Mouse (Mus musculus) thymus, postnatal 14 days (tissue): ENCODE results near the gene Faah.
A peak's percentile ranks its signal among the peaks of the same experiment; 100 is the strongest.

Experiments
- DNase-seq: peaks from one replicate; pipeline ENCODE4 v3.0.0; 2021

Gene Faah

DNA sequence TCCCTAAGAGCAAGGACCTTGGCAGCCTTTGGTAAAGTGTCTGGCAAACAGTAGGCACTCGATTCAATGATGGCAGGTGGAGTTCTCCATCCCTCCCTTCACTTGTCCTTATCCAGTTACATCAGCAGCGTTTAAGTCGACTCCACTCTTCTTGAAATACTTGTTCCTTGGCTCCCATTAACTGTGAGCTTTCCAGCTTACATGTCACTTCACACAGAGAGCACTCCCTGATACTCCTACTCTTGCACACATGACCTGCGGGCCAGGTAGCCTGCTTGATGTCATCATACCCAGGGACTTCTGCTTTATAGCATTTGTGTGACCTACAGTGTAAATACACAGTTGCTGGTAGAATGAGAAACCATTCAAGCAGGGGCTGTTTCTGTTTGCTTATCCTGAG, 21.0 kb downstream of the Faah start:
- no peak for DNase-seq

DNA sequence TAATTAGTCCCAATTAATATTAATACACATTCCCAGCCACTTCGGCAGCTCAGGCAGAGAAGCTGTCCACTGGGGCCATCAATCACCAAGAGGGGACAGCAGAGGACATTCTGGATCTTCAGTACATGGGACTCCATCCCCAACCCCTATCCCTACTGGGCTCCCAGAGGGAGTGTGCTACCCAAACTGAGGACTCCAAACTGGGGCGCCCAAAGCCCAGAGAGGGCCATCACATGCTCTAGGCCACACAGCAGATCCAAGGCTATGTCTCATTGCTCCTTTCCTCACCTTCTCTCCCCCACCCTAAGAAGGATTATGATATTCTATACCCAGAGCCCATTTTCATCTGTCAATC, 22.4 kb downstream of the Faah start:
- no peak for DNase-seq

DNA sequence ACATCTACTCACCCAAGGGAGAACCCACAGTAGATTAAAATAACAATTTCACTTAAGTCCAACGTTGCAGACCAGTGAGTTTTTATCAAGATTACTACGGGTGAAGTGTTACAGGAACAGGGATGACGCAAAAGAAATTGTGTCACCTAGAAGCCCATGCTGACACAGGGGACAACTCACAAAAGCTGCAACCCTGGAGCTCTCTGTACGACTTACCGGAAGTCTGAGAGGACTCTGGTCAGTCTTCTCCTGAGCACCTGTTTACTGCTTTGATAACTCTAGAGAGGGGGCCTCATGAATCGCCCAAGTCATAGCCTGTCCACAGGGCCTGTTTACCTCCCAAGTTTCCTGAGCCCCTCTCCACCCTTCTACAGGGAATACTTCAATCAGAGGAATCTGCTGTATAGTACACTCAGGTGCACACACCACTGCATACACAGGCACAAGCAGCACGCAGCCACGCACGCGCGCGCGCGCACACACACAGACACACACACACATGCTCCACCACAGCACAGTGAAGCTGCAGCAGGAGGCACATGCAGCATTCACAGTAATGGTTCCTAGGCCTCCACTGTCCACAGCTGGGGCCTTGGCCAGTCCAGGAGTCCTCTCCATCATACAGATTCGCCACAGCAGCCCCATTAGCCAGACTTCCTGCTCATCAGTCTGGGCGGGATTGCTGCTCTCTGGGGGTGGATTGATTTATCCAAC, 22.9 kb downstream of the Faah start:
- no peak for DNase-seq

DNA sequence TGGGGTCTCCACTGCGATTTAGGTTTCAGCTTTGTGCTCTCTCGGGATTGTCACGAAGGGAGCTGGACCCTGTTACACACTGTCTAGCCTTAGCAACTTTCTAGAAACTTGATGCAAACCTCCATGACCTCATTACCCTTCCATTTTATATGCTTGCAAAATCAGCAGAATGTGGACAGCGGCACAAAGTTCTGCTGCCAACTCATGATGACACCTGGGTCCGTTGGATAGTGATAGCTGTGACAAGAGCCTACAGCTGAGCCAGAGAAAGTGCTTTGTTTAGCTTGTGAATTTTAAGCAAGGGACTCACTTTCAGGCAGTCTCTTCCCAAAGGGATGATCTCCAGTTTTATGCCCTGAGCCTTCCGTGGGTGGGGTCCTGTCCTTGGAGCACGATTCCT, 28.3 kb downstream of the Faah start:
- DNase-seq = no peak

DNA sequence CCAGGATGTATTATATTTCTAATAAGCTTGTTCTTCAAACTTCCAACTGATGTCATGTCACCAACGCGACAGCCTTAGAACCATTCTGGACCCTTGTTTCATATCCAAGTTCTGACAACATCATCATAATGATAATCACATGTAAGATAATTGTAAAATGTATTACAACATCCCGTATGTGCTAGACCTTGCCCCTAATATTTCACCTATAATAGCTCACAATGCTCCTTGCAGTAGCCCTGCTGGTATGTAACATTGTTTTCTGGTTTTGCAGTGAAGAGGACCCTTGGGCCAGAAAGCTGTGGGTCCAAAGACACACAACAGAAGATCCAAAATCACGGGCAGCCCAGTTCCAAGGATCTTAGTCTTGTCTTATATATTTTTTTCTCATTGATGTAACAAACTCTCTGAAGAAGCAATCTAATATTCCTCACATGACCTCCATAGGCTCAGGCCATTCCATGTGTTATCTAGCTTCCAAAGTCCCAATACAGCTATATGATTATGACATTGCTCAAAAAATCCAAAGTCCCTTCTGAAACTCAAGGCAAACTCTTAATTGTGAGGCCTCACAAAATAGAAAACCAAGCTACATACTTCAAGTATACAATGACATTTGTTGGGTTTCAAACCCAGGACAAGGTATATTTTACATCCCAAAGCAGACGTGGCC, 29.7 kb downstream of the Faah start:
- DNase-seq = no peak

DNA sequence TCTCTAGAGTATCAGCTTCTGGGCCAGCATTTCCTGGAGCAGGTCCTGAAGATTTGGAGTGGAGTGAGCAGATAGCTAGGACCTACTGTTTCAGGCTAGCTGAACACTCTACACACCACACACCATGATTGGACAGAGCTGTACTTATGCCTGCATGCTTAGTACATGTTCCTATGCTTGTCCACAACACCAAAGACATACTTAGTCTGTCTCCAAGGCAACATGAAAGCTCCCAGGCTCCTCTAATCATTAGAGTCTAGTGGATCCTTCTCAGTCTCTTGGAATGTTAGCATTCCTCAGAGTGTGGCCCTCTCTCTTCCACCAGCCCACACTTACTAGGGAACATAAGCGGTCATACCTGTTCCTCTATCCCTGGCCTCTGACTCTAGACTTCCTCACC, 30.3 kb downstream of the Faah start:
- DNase-seq = no peak

DNA sequence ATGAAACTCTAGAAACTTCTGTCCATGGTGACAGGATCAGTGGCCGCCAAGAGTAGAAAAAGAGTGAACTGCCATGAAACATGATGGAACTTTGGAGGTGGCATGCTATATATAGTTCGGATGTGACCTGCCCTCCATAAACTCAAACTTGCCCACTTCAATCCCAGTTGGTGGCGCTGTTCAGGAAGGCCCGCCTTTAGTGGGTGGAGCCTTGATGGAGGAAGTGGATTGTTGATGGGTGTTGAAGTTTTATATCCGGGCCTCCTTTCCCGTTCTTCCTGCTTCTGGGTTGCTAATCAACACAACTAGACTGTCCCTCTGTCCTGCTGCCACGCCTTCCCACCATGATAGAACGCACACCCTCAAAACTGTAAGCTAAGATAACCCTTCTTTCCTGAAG, 32.8 kb downstream of the Faah start:
- peak; percentile 16 for DNase-seq

DNA sequence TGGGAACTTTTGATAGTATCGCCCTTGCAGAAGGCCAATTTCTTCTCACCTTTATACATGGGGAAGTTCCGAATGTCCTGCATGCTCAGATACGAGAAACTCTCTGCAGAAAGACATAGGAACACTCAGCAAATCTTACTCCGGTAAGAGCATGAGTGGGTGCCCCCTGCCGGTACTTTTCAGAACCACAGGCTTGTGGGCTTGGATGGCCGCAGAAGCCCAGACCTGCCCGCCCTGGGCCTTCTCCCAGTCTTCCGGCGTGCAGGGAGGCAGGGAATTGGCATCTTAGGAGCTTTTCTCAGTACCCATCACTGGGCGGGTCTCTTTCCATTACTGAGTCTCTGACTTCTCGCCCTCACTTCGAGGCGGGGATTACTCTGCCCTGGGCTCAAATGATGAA, 33.6 kb downstream of the Faah start:
- DNase-seq = peak; percentile 78

DNA sequence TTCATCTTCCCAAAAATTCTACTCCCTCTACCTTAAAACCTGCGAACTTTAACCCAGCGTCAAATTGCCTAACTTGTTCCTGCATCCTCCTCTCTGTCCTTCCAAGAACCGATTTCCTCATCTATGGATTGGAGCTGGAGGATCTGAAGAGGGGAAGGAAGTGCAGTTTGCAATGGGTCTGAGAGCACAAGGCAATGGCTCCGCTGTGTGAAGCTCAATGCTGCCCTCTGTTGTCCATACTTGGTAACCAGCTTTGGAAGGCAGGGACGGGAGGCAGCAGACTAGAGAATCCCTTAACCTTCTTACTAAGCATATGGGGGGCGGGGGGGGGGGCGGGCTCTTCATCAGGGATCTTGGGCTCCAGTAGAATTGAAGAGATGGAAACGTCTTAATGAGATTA, 37.0 kb downstream of the Faah start:
- peak; percentile 67 for DNase-seq

DNA sequence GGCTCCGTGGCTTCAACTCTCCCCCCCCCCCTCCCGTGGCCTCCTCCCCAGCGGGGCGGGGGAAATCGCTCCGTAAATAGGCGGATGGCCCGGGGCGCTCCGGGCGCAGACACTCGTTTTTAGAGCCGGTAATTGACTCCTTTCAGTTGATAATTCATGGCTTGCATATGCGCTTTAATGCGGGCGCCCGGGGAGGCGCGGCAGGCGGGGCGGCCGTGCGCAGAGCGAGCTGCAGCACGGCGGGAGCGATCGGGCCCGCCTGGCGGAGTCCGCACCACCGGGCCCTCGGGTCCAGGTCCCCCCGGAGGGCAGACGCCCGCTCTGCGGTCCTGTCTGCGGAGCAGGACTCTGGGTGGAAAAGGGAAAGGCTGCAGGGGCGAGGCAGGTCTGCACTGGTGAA, 38.3 kb downstream of the Faah start:
- DNase-seq = no peak

DNA sequence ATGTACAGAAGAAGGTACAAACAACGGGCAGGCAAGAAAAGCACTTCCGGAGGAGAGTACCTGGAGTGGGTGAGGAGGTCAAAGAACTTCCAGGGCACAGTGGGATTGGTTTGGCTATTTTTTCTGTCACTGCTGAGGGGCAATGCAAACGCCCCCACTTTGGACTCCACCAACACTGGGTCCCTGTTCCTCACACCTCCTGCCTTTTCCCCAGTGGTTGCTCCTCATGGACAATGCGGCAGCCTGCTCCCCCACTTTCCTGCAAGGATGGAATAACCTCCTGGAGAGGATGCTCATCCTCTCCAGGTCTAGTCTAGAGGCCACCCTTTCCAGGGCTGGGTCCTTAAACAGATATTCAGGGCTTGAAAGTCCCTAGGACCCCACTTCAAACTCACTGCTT, 38.8 kb downstream of the Faah start:
- DNase-seq = no peak

DNA sequence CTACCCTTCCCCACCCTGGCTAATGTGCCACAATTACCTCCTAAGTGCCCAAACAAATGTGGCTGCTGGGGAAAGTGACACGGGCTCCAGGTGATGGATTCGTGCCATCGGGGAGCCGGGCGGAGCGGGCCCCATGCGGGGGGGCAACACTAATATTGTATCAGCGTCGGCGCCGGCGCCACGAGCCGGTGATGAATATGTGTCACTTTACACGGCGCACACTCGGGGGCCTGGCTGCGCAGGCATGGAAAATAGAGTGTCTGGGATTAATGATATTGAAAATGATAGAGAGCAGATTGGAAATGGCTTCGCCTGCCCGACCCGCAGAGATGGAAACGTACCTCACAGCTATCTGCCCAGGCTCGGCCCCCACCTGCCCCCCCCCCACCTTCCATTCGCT, 45.2 kb downstream of the Faah start:
- no peak for DNase-seq

DNA sequence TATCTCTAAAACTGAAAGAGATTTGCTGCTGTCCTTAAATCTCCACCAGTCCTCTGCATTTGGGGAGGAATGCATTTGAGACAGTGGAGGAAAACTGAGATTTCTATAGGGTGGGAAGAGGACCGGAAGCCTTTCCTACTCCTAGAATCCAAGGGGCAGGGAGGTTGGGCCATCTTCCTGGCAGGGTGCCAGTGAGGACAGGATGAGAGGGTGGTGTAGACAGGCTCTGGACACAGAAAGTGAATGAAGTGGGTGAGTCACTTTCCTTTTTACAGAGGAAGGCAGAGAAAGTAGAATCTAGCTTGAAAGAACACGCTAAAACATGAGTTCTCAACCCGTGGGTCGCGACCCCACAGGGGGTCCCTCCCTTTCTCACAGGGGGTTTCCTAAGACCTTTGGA, 53.3 kb downstream of the Faah start:
- DNase-seq = no peak

DNA sequence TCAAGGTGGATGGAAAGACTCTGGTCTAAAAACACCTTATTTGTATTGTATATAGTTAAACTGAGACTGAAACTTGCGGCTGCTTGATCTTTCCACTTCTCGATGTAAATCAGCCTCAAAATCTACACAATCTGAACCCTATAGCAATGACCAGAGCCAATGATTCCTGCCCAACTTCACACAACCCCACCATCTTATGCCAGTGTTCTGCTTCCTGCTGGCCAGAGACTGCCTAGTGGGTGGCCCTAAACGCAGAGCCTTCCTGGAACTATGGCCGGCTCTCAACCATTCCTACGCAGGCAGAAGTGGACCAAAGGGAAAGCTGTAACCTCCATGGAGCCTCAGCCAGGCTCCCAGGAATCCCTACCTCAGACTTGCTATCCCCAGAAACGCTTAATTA, 54.0 kb downstream of the Faah start:
- no peak for DNase-seq

DNA sequence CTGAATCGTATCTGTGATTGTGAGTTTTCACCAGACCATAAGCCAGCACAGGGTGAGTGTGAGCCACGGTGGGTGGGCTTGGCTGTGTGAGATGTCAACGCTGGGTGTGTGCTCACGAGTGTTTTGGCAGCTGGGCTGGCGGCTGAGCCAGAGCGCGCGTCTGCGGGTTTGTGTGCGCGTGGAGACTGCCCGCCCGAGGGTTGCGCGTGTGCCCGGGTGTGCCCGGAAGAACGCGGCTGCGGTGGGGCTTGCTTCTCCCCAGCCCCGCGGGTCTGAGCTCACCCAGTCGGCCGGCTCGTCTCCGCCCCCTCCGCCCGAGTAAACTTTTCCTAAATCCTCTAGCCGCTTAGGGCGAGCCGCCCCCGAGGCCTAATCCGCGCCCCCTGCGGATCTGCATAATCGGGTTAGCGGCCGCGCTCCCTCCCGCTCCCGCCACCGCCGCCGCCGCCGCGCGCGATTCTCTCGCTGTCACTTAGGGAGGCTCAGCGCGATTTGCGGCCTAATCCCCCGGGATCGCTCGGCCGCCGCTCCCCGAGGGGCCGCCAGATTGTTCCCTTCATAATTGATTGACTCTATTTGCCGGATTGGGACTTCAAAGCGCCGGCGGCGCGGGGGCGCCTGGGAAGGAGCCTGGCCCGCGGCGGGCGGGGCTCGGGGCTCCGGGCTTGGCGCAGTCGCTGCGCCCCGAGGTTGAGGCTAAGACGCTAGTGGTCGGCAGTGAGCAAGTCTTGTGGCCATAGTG, 54.9 kb downstream of the Faah start:
- DNase-seq = peak; percentile 16

DNA sequence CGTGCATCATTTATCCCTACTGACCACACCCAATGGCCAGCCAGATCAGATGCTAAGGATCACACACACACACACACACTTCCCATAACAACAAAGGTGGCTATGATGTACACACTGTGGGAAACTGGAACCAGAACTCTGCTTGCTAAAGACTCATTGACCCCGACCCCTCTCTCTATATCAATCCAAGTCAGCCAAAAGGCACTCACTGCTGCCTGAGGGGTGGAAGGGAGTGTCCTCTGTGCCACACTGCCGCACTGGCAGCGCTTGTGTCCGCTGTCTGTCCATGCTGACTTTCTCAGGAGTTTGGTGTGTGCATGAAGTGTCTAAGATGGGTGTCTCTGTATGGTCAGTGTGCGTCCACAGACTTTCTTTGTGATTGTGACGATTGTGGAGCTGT, 55.7 kb downstream of the Faah start:
- no peak for DNase-seq

DNA sequence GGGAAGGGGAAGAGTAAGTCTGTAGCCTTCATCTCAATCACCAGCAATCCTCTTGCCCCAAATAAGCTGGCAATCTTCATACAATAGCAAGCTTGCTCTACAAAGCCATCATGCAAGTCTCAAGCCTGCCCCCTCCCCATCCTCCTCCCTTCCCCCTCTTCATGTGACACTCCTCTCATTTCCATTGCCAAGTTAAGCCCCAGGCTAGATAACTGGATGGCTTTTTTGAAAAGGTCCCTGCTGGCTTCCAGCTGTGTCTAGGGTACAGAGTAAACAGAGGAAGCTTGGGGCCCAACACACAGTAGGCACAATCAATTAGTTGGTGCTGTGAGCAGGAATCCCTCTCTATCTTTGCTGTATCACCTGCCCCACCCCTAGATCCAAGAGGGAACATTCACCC, 58.2 kb downstream of the Faah start:
- no peak for DNase-seq

DNA sequence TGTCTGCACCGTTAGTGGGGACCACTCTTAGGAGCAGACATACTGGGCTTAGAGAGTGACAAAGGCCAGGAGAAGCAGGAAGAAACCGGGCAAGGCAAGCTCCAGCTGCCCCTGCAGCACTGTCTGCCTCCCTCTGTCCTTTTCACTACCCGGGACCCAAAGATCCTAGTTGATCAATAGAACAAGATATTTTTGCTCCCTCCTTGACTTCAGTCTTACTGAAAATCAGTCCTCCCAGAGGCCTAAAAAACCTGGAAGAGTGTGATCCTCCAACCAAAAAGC, 62.3 kb downstream of the Faah start:
- no peak for DNase-seq

DNA sequence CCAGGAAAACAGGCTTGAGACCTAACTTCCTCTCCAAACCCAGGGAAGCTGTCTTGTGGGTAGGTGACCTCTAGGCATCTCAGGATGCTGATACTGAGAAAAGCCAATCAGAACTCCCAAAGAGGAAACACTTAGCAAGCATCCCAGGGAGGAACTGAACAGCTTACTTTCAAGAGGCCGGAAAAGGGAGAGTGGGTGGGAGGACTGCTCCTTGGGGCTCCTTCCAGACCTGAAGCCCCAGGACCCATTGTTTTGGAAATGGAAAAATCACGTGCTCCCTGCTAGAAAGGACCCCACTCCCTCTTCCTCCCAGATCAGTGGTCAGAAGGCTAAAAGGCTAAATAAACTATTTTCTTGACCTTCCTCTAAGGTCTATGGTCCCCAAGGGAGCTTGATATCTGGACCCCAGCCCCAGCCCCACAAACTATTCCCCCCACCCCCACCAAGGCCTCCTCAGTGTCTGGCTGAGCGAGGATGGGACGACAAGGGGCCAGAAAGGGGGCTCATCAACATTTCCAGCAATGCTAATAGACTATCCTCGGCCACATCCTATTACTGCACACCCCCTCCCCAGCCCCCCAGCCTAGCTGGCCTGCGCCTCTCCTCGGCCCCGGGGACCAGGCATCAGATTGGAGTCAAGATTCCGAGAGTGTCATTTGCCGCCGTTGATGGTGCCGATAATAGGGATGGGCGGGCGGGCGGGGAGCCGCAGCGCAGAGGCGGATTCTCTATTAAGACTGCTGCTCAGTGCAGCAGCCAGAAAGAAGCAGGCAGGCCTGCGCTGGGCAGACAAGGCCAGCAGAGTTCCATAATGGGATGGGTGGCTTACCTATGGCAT, 62.9 kb downstream of the Faah start:
- no peak for DNase-seq

DNA sequence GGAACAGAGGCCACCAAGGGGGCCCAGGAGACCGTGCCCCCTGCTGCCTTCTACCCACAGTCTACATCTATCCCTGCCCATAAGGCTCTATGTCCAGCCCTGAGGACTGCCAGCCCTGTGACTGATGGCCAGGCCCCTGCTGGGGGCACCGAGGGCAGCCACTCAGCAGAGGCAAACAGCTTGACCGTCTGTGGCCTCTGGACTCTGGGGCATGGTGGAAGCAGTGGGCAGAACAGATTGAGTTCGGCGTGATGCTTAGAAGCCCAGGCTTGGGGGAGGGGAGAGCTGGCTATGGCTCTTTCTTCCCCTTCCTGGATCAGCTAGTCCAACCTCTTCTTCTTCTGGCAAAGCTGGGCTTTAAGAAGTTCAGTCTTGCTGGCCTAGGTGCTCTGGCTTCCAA, 64.2 kb downstream of the Faah start:
- no peak for DNase-seq

DNA sequence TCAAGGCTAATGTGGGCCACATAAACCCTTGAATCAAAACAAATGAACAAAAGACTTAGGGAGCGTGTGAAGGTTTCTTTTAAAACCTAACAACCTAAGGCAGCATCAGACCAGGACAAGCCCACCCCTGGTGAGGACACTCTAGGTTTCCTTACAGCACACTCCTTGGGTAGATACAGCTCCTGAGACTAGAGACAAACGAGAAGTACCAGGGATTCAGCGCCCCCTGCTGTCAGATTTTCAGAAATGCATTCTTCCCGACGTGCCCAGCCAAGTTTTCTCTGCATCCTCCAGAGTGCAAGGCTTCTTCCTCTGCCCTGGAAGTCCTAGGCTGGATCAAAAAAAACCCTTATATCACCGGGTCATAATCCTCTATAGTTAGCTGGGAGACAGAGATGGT, 65.0 kb downstream of the Faah start:
- peak; percentile 49 for DNase-seq

DNA sequence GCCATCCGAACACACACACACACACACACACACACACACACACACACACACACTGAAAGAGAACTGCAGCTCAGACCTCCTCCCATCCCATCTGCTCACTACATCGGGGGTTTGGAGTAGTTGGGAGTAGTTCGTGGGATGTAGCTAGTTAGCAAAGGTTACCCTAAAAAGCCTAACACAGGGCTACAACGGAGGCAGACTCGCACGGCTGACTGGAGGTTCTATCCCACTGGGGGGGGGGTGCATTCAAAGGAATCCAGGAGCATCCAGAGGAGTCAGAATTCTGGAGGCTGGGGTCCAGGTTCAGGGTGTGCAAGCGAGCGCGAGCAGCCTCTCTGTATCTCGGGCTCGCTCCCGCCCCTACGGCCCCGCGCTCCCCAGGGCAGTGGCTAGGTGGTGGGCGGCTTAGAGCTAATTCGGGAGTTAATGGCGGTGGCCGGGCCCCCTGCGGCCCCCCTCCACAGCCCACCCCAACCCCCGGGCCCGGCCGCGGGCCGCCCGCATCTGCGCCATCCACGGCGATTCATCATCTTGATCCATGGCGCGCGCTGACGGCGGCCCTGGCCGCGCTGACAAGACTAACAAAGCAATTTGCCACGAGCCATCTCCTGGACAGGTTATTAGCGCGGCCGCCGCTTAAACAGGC, 73.9 kb downstream of the Faah start:
- DNase-seq = no peak

DNA sequence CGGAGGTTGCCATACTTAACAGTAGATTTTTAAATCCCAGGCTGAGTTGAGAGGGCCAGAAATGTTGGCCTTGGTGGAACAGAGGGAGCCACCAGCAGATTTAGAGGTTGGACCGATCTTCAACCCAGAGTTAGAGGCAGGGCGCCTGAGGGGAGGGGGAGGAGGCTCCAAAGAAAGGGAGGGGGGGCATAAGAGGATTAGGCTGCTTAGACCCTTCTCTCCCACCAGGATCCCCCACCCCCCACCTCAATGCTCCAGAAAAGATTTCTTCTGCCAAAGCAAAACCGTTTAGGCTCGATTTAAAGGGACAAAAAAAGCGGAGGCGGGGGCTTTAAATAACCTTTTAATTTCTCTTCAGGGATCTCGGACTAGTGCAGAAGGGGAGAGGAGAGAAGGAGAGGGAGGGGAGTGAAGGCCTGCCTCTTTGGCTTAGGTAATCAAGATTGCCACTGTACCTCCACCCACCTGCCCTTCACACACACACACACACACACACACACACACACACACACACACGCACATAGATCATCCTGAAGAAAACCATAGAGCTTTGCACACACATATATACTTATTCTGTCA, 76.4 kb downstream of the Faah start:
- no peak for DNase-seq
